Mouse (Mus musculus): ENCODE measurements around the gene Nav2.

- TF ChIP-seq POLR2A (IDR thresholded peaks at IDR 0.05; ENCODE audit: control insufficient read depth, extremely low read depth, insufficient read depth, low read length, poor library complexity) (no peak), CTCF (IDR thresholded peaks at IDR 0.05; ENCODE audit: borderline replicate concordance, control insufficient read depth, extremely low read depth, insufficient read depth, low read length, poor library complexity) (no peak)
Observed at GRCm38 (mm10) chr7:48938190-48938589, 29.7 kb downstream of the Nav2 start.
